Mouse (Mus musculus) right cerebral cortex, postnatal 25 days (tissue): Measurements from ENCODE around the gene Gucy1b2.

ENCODE experiments used
- DNase-seq: peaks from one replicate; pipeline ENCODE4 v3.0.0; 2022

Gucy1b2 gene

DNA sequence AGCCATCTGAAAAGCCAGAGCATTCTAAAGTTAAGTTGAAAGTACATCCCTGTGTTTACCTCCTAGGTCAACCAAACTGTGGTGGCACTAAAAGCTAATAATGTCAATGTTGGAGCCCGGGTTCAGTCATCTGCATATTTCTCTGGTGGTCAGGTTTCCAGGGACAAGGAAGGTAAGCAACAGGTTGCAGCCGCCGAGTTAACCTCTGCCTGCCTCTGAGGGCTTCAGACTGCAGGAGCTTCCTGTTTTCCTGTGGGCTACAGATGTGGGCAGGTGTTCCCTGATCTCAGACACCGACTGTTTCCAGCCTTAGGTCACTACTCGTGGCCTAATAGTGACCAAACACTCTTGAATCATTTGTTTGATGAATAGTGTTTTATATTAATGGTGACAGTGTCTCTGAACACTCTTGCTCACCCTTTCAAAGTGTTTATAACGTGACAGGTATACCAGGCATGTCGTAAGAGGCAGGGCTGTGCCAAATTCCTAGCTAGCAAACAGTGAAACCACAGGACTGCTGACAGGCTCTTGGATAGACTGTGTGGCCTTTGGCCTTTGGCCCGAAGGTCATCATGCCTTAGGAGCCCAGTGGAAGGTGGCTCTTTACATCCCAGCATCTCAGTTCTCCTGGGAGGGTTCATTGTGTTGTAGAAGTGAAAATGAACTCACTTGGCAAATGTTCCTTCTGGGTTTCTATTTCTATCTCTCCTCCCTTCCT is 94.7 kb downstream of the Gucy1b2 start:
- DNase-seq = no peak

DNA sequence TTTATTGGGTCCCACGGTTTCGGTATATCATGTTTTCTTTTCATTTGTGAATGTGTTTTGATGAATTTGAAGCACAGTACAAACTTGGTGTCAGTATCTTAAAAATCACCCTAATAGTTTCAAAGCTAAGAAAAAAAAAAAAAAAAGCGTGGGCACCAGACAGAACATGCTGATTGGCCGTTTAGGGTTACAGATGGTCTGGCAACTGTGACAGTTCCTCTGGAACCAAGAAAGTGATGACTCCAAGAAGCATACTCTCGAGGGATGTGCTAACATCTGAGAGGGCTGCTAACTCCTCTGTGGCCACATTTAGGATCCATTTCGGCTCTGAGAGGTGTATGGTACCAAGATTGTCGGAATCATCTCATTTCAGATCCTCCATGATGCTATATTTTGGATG is 100.9 kb downstream of the Gucy1b2 start:
- no peak for DNase-seq

DNA sequence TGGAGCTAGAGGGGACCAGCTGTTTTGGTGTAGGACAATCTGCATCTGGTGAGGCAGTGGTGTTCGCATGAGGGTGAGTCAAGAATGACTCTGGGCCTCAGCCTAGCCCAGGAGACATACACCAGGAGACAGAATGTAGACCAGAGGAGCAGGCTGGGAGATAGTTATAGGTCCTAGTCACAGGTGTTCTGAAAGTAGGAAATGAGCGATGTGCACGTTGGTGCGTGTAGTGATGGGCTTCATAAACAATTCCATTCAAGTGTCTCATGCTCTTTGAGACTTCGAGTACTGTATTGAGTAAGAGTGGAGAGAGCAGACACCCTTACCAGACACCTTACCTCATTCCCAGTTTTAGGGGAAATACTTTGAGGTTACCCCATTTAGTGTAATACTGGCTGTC is 102.3 kb downstream of the Gucy1b2 start:
- DNase-seq = no peak

DNA sequence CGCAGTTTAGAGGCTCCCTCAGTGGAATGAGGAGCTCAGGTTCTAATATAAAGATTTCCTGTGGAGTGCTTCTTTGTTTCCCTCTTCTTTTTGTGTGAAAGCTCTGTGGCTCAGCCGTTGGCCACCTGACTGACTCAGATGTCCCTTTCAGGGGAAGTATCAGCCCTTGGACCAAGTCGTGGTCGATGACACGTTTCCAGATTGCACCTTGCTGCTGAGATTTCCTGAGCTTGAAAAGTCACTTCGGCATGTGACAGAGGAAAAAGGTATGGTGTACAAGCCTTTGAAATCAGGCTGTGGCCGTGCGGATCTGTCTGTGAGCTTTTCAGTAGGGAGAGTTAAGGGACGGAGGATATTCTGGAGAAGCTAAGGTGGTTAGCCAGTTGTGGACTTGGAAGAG is 102.7 kb downstream of the Gucy1b2 start:
- DNase-seq = no peak

DNA sequence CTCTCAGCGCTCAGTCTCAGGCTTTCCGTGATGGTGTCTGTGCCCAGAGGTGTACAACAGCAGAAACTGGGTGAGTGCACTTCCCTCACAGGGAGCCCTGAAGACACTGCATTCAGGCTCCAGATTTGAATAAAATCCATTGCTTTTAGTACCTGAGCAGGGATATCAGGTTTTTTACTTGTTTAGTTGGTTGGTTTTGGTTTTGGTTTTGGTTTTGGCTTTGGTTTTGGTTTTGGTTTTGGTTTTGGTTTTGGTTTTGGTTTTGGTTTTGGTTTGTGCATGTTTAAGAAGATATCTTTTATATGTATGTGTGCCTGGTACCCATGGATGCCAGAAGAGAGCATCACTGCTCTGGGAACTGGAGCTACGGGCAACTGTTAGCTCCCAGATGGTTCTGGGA is 105.2 kb downstream of the Gucy1b2 start:
- no peak for DNase-seq

DNA sequence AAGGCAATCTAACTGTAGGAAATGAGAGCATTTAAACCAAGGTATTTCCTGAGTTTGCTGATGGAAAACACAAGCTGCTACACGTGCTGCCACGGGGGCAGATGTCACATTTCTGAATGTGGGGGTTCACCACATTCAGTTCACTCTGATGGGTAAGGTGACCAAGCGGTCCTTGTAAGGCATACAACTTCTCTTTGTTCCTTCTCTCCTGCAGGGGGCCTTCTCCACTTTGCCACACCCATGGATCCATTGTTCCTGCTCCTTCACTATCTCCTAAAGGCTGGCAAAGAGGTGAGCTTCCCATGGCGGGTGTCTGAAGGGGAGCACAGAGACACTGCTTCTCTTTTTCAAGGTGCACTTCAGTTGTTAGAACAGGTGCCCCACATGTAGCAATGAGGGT is 105.9 kb downstream of the Gucy1b2 start:
- no peak for DNase-seq

DNA sequence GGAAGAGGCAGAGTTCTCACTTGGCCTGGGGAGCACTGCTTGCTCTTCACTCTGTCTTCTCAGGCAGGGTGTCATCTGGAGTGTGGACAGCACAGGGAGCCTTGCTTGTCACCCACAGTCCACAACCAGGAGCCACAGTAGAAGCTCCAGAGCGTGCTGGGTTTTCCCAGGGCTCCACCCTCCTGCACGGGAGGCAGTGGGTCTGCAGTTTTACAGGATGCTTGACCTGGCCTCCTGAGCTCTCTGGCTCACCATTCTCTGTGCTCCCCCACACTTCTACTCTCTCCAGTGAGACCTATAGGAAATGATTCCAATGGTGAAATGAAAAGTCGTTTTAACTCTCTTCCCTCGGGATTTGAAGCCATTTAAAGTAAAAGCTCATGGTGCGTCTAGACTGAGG is 106.3 kb downstream of the Gucy1b2 start:
- DNase-seq = no peak

DNA sequence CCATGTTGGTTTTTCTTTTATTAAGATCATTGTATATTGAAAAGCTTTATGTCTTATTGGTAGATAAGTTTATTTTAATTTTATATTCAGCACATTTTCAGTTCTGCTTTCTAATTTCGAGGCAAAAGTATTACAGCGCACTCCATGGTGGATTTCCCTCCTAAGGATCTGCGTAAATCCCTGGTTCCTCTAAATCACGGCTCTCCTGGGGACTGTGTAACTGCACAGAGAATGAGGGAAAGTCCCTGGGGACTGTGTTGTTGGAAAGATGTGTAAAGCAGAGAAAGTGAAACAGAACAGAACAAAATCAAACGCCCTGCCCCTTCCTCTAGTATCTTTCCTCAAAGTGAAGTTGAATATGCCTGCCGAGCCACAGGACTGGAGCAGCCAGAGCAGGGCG is 109.0 kb downstream of the Gucy1b2 start:
- no peak for DNase-seq

DNA sequence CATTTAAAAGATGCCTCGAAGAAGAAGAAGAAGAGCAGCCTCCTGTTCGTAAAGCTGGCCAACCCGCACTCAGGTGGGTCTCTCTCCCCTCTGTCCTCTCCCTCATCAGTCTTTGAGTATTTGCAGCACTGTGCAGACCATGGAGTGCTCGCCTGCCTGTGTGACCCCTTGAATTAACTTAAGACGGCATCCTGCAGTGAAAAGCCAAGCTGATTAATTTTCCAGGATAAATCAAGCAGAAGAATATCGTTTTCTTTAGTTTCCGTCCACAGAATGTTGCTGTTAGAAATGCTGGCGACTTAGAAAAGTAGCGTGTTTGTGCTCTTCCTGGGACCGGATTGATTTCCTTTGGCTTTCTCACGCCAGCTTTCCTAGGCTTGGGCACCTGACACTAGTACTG is 109.5 kb downstream of the Gucy1b2 start:
- DNase-seq = no peak
